Mouse (Mus musculus): ENCODE results near the gene Tmed8. TPM values are rescaled to one million over a fixed set of nuclear protein-coding genes. Genes with fewer than 3 reads are reported as not detected.

Gene Tmed8
- polyA plus RNA-seq, 1 experiment from 2014 or later = 4.2 TPM

GRCm38 (mm10) chr12:87131181-87131580, 69.1 kb downstream of the Tmed8 start:
- ATAC-seq = no peak
- no peaks in the 10 kb centered on the region for H3K9me3 ChIP-seq (ENCODE audit: control insufficient read depth, low read length)
- peaks cover 17% of the 10 kb centered on the region for H3K36me3 ChIP-seq (ENCODE audit: control insufficient read depth, insufficient read depth, low read length)
- H3K27ac ChIP-seq (ENCODE audit: low read depth, low read length) = no peak overlapping the region
- H3K27me3 ChIP-seq (replicated peaks; ENCODE audit: control insufficient read depth, insufficient read depth, low read length) = no peaks in the 10 kb centered on the region
- WGBS = 30% methylated on average over 2 of the region's 2 CpGs
- H3K4me1 ChIP-seq (ENCODE audit: control insufficient read depth, insufficient read depth, low read depth, low read length) = no peaks in the 10 kb centered on the region
- no peak overlapping the region for H3K4me3 ChIP-seq (ENCODE audit: low read length)
- H3K4me2 ChIP-seq (ENCODE audit: low read length) = no peak overlapping the region
- H3K9ac ChIP-seq (ENCODE audit: low read depth, low read length) = no peak overlapping the region

- WGBS = 99% methylated on average over 4 of the region's 4 CpGs
- Histone ChIP-seq H3K27me3 (replicated peaks; ENCODE audit: control insufficient read depth, insufficient read depth, low read length) (no peaks in the 10 kb centered on the region), H3K36me3 (ENCODE audit: control insufficient read depth, insufficient read depth, low read length) (peaks cover 13% of the 10 kb centered on the region), H3K9me3 (ENCODE audit: control insufficient read depth, low read length) (no peaks in the 10 kb centered on the region), H3K4me1 (ENCODE audit: control insufficient read depth, insufficient read depth, low read depth, low read length) (no peaks in the 10 kb centered on the region), H3K9ac (ENCODE audit: low read depth, low read length) (no peak overlapping the region), H3K27ac (ENCODE audit: low read depth, low read length) (no peak overlapping the region), H3K4me3 (ENCODE audit: low read length) (no peak overlapping the region), H3K4me2 (ENCODE audit: low read length) (no peak overlapping the region)
- no peak for ATAC-seq
Observed at GRCm38 (mm10) chr12:87130224-87130623, 70.0 kb downstream of the Tmed8 start.

- H3K9ac ChIP-seq (ENCODE audit: low read depth, low read length) = no peak overlapping the region
- no peak overlapping the region for H3K27ac ChIP-seq (ENCODE audit: low read depth, low read length)
- H3K9me3 ChIP-seq (ENCODE audit: control insufficient read depth, low read length) = no peaks in the 10 kb centered on the region
- no peak overlapping the region for H3K4me3 ChIP-seq (ENCODE audit: low read length)
- H3K4me1 ChIP-seq (ENCODE audit: control insufficient read depth, insufficient read depth, low read depth, low read length) = no peaks in the 10 kb centered on the region
- H3K27me3 ChIP-seq (replicated peaks; ENCODE audit: control insufficient read depth, insufficient read depth, low read length) = no peaks in the 10 kb centered on the region
- no peak for ATAC-seq
- H3K4me2 ChIP-seq (ENCODE audit: low read length) = no peak overlapping the region
- WGBS = 78% methylated on average over 4 of the region's 4 CpGs
- H3K36me3 ChIP-seq (ENCODE audit: control insufficient read depth, insufficient read depth, low read length) = peaks cover 22% of the 10 kb centered on the region
Observed at GRCm38 (mm10) chr12:87127256-87127655, 73.0 kb downstream of the Tmed8 start.

- peaks cover 23% of the 10 kb centered on the region for H3K36me3 ChIP-seq (ENCODE audit: control insufficient read depth, insufficient read depth, low read length)
- no peaks in the 10 kb centered on the region for H3K9me3 ChIP-seq (ENCODE audit: control insufficient read depth, low read length)
- H3K4me3 ChIP-seq (ENCODE audit: low read length) = no peak overlapping the region
- no peak overlapping the region for H3K27ac ChIP-seq (ENCODE audit: low read depth, low read length)
- H3K27me3 ChIP-seq (replicated peaks; ENCODE audit: control insufficient read depth, insufficient read depth, low read length) = no peaks in the 10 kb centered on the region
- WGBS = 98% methylated on average over 4 of the region's 4 CpGs
- H3K4me2 ChIP-seq (ENCODE audit: low read length) = no peak overlapping the region
- no peak for ATAC-seq
- H3K4me1 ChIP-seq (ENCODE audit: control insufficient read depth, insufficient read depth, low read depth, low read length) = no peaks in the 10 kb centered on the region
- no peak overlapping the region for H3K9ac ChIP-seq (ENCODE audit: low read depth, low read length)
Observed at GRCm38 (mm10) chr12:87121918-87122589, 78.2 kb downstream of the Tmed8 start.

Other genes starting within 250 kb of the Tmed8 start
- gene Zdhhc22, start 210.0 kb downstream of the Tmed8 start, polyA plus RNA-seq (2015; fragmentation: Nextera tagmentation; extraction: Ambion mirVana) = 23.2 and 26.9 TPM in 2 replicates
- 11.0 and 11.9 TPM in 2 replicates for gene Tmem63c, start 179.1 kb downstream of the Tmed8 start, polyA plus RNA-seq (2015; fragmentation: Nextera tagmentation; extraction: Ambion mirVana)
- 6.5 and 7.3 TPM in 2 replicates for gene Ngb, start 97.9 kb downstream of the Tmed8 start, polyA plus RNA-seq (2015; fragmentation: Nextera tagmentation; extraction: Ambion mirVana)
- gene Gstz1, start 53.3 kb downstream of the Tmed8 start, polyA plus RNA-seq (2015; fragmentation: Nextera tagmentation; extraction: Ambion mirVana) = 26.3 and 33.8 TPM in 2 replicates
- gene Pomt2, start 52.5 kb downstream of the Tmed8 start, polyA plus RNA-seq (2015; fragmentation: Nextera tagmentation; extraction: Ambion mirVana) = 15.2 and 16.3 TPM in 2 replicates
- gene Samd15, start 731 bp downstream of the Tmed8 start, polyA plus RNA-seq (2015; fragmentation: Nextera tagmentation; extraction: Ambion mirVana) = 1.7 and 1.9 TPM in 2 replicates
- 0.94 and 0.96 TPM in 2 replicates for gene Noxred1, start 38.3 kb upstream of the Tmed8 start, polyA plus RNA-seq (2015; fragmentation: Nextera tagmentation; extraction: Ambion mirVana)
- 52.1 and 55.4 TPM in 2 replicates for gene Vipas39, start 65.8 kb upstream of the Tmed8 start, polyA plus RNA-seq (2015; fragmentation: Nextera tagmentation; extraction: Ambion mirVana)
- gene Ahsa1, start 66.0 kb upstream of the Tmed8 start, polyA plus RNA-seq (2015; fragmentation: Nextera tagmentation; extraction: Ambion mirVana) = 213 and 222 TPM in 2 replicates
- 1.1 and 1.4 TPM in 2 replicates for gene Ism2, start 99.3 kb upstream of the Tmed8 start, polyA plus RNA-seq (2015; fragmentation: Nextera tagmentation; extraction: Ambion mirVana)
- gene Sptlc2, start 187.9 kb upstream of the Tmed8 start, polyA plus RNA-seq (2015; fragmentation: Nextera tagmentation; extraction: Ambion mirVana) = 64.8 and 68.5 TPM in 2 replicates
- 185 and 200 TPM in 2 replicates for gene Slirp, start 243.4 kb upstream of the Tmed8 start, polyA plus RNA-seq (2015; fragmentation: Nextera tagmentation; extraction: Ambion mirVana)
- 35.4 and 37.1 TPM in 2 replicates for gene Alkbh1, start 243.6 kb upstream of the Tmed8 start, polyA plus RNA-seq (2015; fragmentation: Nextera tagmentation; extraction: Ambion mirVana)